In the genomic region with DNA sequence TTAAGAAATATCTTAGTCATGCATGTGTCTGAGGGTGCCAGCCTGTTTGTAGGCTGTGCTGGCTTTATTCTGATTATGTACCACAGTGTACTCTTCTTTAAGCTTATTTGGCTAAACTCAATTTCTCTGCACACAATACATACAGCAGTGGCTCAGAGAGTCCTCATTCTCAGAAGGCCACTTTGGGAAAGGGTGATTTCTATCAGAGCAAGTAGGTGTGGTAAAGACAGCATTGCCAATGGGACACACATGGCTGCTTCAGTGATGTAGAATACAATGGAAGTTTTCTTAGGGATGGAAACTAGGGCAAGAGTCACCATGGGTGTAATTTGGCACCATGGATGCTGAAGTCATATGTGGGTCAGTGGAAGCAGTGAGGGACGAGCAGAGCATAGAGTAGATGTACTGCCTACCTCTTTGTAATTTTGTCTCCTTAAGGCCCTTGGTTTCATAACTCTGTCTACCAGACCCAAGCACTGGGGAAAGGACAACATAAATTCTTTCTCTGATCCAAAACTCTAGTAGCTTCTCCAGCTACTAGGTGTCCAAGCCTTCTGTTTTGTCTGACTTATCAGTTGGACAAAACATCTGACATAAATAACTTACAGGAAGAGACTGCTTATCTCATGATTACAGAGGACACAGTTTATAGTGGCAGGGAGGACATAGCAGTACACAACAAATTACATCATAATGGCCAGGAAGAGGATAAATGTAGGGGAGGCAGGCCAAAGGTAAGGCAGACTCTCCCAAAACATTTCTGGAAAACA, we compare ENCODE assay signal across 21 mouse cellular contexts. TPM values are rescaled to one million over a fixed set of nuclear protein-coding genes. Genes with fewer than 3 reads are reported as not detected.
DNase-seq lines count a peak whose midpoint lies in the region; ATAC-seq and TF ChIP-seq lines count a peak whose summit lies in the region.
"Had no signal": no experiment of that assay in that cellular context is flagged by ENCODE, and none has a peak within 500 bp of the region (broad histone marks: within the 10 kb centered on the region; RNA-seq: fewer than 3 reads in every experiment).

No protein-coding gene starts in this region.

- WGBS in heart, adult 2 months: 19% methylated on average over 1 of the region's 1 CpGs
- WGBS in heart, embryonic 12.5 days: 46% methylated on average over 1 of the region's 1 CpGs
- 33% methylated on average over 1 of the region's 1 CpGs for WGBS in liver, embryonic 14.5 days (ENCODE audit: insufficient replicate concordance)
- 70% methylated on average over 1 of the region's 1 CpGs for WGBS in stomach, postnatal 0 days

- ATAC-seq in heart, embryonic 12.5 days (ENCODE audit: insufficient number of reproducible peaks, low FRiP score): no peak
- peak; percentile 86 for ATAC-seq in liver, embryonic 14.5 days (ENCODE audit: insufficient read depth)
- no peak for ATAC-seq in stomach, postnatal 0 days (ENCODE audit: low FRiP score, low TSS enrichment)
- ATAC-seq: intestine, embryonic 15.5 days; midbrain, embryonic 16.5 days had no signal

- TF ChIP-seq EP300 in heart, adult 2 months (IDR thresholded peaks at IDR 0.05; ENCODE audit: insufficient read depth, low read depth, low read length): 0 out of 2 replicates have a peak, but pooled peaks have one; percentile 27
- peak; percentile 61 for TF ChIP-seq EP300 in liver, embryonic 14.5 days (IDR thresholded peaks at IDR 0.05; ENCODE audit: low read depth)
- no peak for TF ChIP-seq EP300 in stomach, postnatal 0 days (optimal IDR thresholded peaks at IDR 0.05)

- peak overlapping the region; percentile 94 for H3K27ac ChIP-seq in heart, adult 2 months
- no peak overlapping the region for H3K27ac ChIP-seq in heart, embryonic 12.5 days (ENCODE audit: poor library complexity, severe bottlenecking)
- H3K27ac ChIP-seq in liver, embryonic 14.5 days: no peak overlapping the region
- no peak overlapping the region for H3K27ac ChIP-seq in stomach, postnatal 0 days (replicated peaks)
- H3K27ac ChIP-seq: embryonic facial prominence, embryonic 13.5 days; forebrain, embryonic 12.5 days; intestine, embryonic 15.5 days; macrophage had no signal

- TF ChIP-seq POLR2A in heart, adult 2 months (IDR thresholded peaks at IDR 0.05; ENCODE audit: insufficient read depth, low read depth, low read length): no peak

- no peak overlapping the region for H3K4me3 ChIP-seq in heart, adult 2 months
- H3K4me3 ChIP-seq in heart, embryonic 12.5 days: no peak overlapping the region
- no peak overlapping the region for H3K4me3 ChIP-seq in liver, embryonic 14.5 days (ENCODE audit: insufficient read depth in 1 of 2, low read depth in 2 of 2, low read length in 2 of 2)
- no peak overlapping the region for H3K4me3 ChIP-seq in stomach, postnatal 0 days (ENCODE audit: low read depth, low read length)
- H3K4me3 ChIP-seq: embryonic facial prominence, embryonic 13.5 days; forebrain, embryonic 12.5 days; intestine, embryonic 15.5 days had no signal

- no peak overlapping the region for H3K4me2 ChIP-seq in heart, embryonic 12.5 days
- H3K4me2 ChIP-seq in liver, embryonic 14.5 days (ENCODE audit: low read depth): no peak overlapping the region
- H3K4me2 ChIP-seq in stomach, postnatal 0 days (replicated peaks; ENCODE audit: low read depth): no peak overlapping the region
- H3K4me2 ChIP-seq: embryonic facial prominence, embryonic 13.5 days; forebrain, embryonic 12.5 days; intestine, embryonic 15.5 days had no signal

- no peaks in the 10 kb centered on the region for H3K9me3 ChIP-seq in heart, embryonic 12.5 days (replicated peaks)
- H3K9me3 ChIP-seq in liver, embryonic 14.5 days (ENCODE audit: control insufficient read depth, low read length): no peaks in the 10 kb centered on the region
- H3K9me3 ChIP-seq in stomach, postnatal 0 days (ENCODE audit: control insufficient read depth, low read length): no peaks in the 10 kb centered on the region
- H3K9me3 ChIP-seq: embryonic facial prominence, embryonic 13.5 days; forebrain, embryonic 12.5 days; intestine, embryonic 15.5 days had no signal

- peak in 1 of 2 experiments; percentile 43 for DNase-seq in heart, adult 2 months
- DNase-seq in retina, postnatal 1 day: peak; percentile 1
- DNase-seq in retina, embryonic 14.5 days (ENCODE audit: low spot score): no peak
- peak in 1 of 3 experiments; percentile 1 for DNase-seq in liver, embryonic 14.5 days (ENCODE audit: low read depth in 3 of 3, low spot score in 3 of 3)
- DNase-seq in frontal cortex, postnatal 10 days (ENCODE audit: low spot score in 2 of 2): no peak
- DNase-seq in embryo, embryonic 11 days: no peak
- DNase-seq in stomach, postnatal 0 days (ENCODE audit: low spot score): no peak
- DNase-seq: adrenal gland, postnatal 14 days; cerebellum, postnatal 36 days; gastrocnemius, postnatal 10 days; kidney, postnatal 14 days; thymus, postnatal 25 days had no signal

- H3K9ac ChIP-seq in heart, adult 2 months (ENCODE audit: low read depth, low read length): no peak overlapping the region
- H3K9ac ChIP-seq in heart, embryonic 12.5 days: no peak overlapping the region
- H3K9ac ChIP-seq in liver, embryonic 14.5 days (replicated peaks): no peak overlapping the region
- H3K9ac ChIP-seq in stomach, postnatal 0 days (ENCODE audit: low read length): no peak overlapping the region
- H3K9ac ChIP-seq: embryonic facial prominence, embryonic 13.5 days; forebrain, embryonic 12.5 days; intestine, embryonic 15.5 days had no signal

- intact Hi-C loops in heart, adult 2 months (cut with DNase I): loop anchor here (1.0 to 2.0 kb wide), 4 partner anchors 14 to 102 kb away; no protein-coding TSS in a partner anchor

- peaks cover 13% of the 10 kb centered on the region for H3K36me3 ChIP-seq in heart, adult 2 months (ENCODE audit: control insufficient read depth, insufficient read depth, low read length)
- no peaks in the 10 kb centered on the region for H3K36me3 ChIP-seq in heart, embryonic 12.5 days
- no peaks in the 10 kb centered on the region for H3K36me3 ChIP-seq in liver, embryonic 14.5 days (replicated peaks; ENCODE audit: control insufficient read depth, insufficient read depth, low read depth)
- H3K36me3 ChIP-seq in stomach, postnatal 0 days (ENCODE audit: control insufficient read depth, insufficient read depth, low read length): no peaks in the 10 kb centered on the region
- H3K36me3 ChIP-seq: embryonic facial prominence, embryonic 13.5 days; forebrain, embryonic 12.5 days; intestine, embryonic 15.5 days had no signal

- no peak for TF ChIP-seq CTCF in heart, adult 2 months (IDR thresholded peaks at IDR 0.05)
- no peak for TF ChIP-seq CTCF in liver, embryonic 14.5 days (IDR thresholded peaks at IDR 0.05; ENCODE audit: low read depth)
- TF ChIP-seq CTCF in stomach, postnatal 0 days (IDR thresholded peaks at IDR 0.05; ENCODE audit: low read depth): no peak

- no peaks in the 10 kb centered on the region for H3K79me2 ChIP-seq in heart, adult 2 months (replicated peaks; ENCODE audit: control insufficient read depth, insufficient read depth, low read length)

- H3K27me3 ChIP-seq in heart, adult 2 months (ENCODE audit: control insufficient read depth, insufficient read depth, low read length): no peaks in the 10 kb centered on the region
- H3K27me3 ChIP-seq in heart, embryonic 12.5 days (replicated peaks): no peaks in the 10 kb centered on the region
- H3K27me3 ChIP-seq in liver, embryonic 14.5 days (ENCODE audit: control insufficient read depth, insufficient read depth, low read length): no peaks in the 10 kb centered on the region
- H3K27me3 ChIP-seq in stomach, postnatal 0 days (ENCODE audit: control insufficient read depth, insufficient read depth, low read length): no peaks in the 10 kb centered on the region
- H3K27me3 ChIP-seq: embryonic facial prominence, embryonic 13.5 days; forebrain, embryonic 12.5 days; intestine, embryonic 15.5 days had no signal

- H3K4me1 ChIP-seq in heart, adult 2 months (ENCODE audit: control insufficient read depth, insufficient read depth, low read length): peaks cover 9% of the 10 kb centered on the region
- H3K4me1 ChIP-seq in heart, embryonic 12.5 days (replicated peaks): no peaks in the 10 kb centered on the region; the same call in 1 of the 2 replicates
- peaks cover 2 to 4% of the 10 kb centered on the region in 2 experiments; a peak in 3 of 4 replicates for H3K4me1 ChIP-seq in liver, embryonic 14.5 days (replicated peaks; ENCODE audit: control insufficient read depth in 2 of 2, insufficient read depth in 2 of 2, low read length in 1 of 2)
- H3K4me1 ChIP-seq in stomach, postnatal 0 days (replicated peaks; ENCODE audit: control insufficient read depth, insufficient read depth): no peaks in the 10 kb centered on the region
- H3K4me1 ChIP-seq: embryonic facial prominence, embryonic 13.5 days; forebrain, embryonic 12.5 days; intestine, embryonic 15.5 days had no signal

RNA-seq across cellular contexts. Expression of a gene that starts 24.0 kb away (rescaled TPM):
- under 1 TPM; 0.70 to 0.76 TPM for total RNA-seq in heart, adult 2 months (2021)
- polyA plus RNA-seq in heart, adult 2 months (2012; rRNA removed): 0.08 and 0.12 TPM in 2 replicates
- polyA plus RNA-seq in heart, embryonic 12.5 days (2016; fragmentation: Nextera tagmentation; extraction: Ambion mirVana): not detected in 2 replicates
- not detected in 2 replicates for polyA plus RNA-seq in liver, embryonic 14.5 days (2012; rRNA removed)
- polyA plus RNA-seq in liver, embryonic 14.5 days (2014; fragmentation: Nextera tagmentation; extraction: Ambion mirVana): not detected in 2 replicates
- polyA plus RNA-seq in stomach, postnatal 0 days (2015; fragmentation: Nextera tagmentation; extraction: Ambion mirVana): not detected in 2 replicates
- total RNA-seq: adrenal gland, postnatal 14 days; layer of hippocampus, postnatal 10 days; left cerebral cortex, postnatal 36 days had no signal
- polyA plus RNA-seq: embryonic facial prominence, embryonic 13.5 days; forebrain, embryonic 12.5 days; intestine, embryonic 15.5 days; midbrain, embryonic 16.5 days; stomach, embryonic 14.5 days had no signal

RNA-seq across cellular contexts. Expression of a gene that starts 49.8 kb away (rescaled TPM):
- 1,000 to 10,000 TPM; 1,665 to 1,999 TPM for total RNA-seq in heart, adult 2 months (2021)
- 341 and 831 TPM in 2 replicates for polyA plus RNA-seq in heart, adult 2 months (2012; rRNA removed)
- polyA plus RNA-seq in heart, embryonic 12.5 days (2016; fragmentation: Nextera tagmentation; extraction: Ambion mirVana): 57.4 and 59.2 TPM in 2 replicates
- 5.2 and 9.3 TPM in 2 replicates for polyA plus RNA-seq in liver, embryonic 14.5 days (2012; rRNA removed)
- 23.0 and 25.9 TPM in 2 replicates for polyA plus RNA-seq in liver, embryonic 14.5 days (2014; fragmentation: Nextera tagmentation; extraction: Ambion mirVana)
- 28.2 and 35.9 TPM in 2 replicates for polyA plus RNA-seq in stomach, postnatal 0 days (2015; fragmentation: Nextera tagmentation; extraction: Ambion mirVana)
